Mouse (Mus musculus): Measurements from ENCODE around the gene Dyrk1a. TPM values are rescaled to one million over a fixed set of nuclear protein-coding genes. Genes with fewer than 3 reads are reported as not detected.

Dyrk1a gene
- polyA plus RNA-seq, 1 experiment from 2014 or later = 7.8 TPM

- 48% methylated on average over 2 of the region's 2 CpGs for WGBS
- Histone ChIP-seq H3K9me3 (replicated peaks; ENCODE audit: control insufficient read depth, low read length) (no peaks in the 10 kb centered on the region), H3K4me3 (ENCODE audit: low read length) (no peak overlapping the region), H3K9ac (ENCODE audit: low read length) (no peak overlapping the region), H3K4me2 (ENCODE audit: low read depth, low read length) (no peak overlapping the region), H3K36me3 (ENCODE audit: control insufficient read depth, insufficient read depth) (no peaks in the 10 kb centered on the region), H3K27ac (ENCODE audit: low read length) (no peak overlapping the region), H3K4me1 (ENCODE audit: control insufficient read depth, insufficient read depth, low read length) (peaks cover 67% of the 10 kb centered on the region), H3K27me3 (ENCODE audit: control insufficient read depth, insufficient read depth, low read length) (no peaks in the 10 kb centered on the region)
- no peak for ATAC-seq (replicated peaks; ENCODE audit: extremely low read depth, insufficient read depth, low FRiP score)
Observed at GRCm38 (mm10) chr16:94596633-94597032, 26.8 kb downstream of the Dyrk1a start.

GRCm38 (mm10) chr16:94597640-94598039, 27.8 kb downstream of the Dyrk1a start:
- no peak for ATAC-seq (replicated peaks; ENCODE audit: extremely low read depth, insufficient read depth, low FRiP score)
- Histone ChIP-seq H3K27me3 (ENCODE audit: control insufficient read depth, insufficient read depth, low read length) (no peaks in the 10 kb centered on the region), H3K27ac (ENCODE audit: low read length) (0 out of 2 replicates have a peak overlapping the region, but pooled peaks have one; percentile 3), H3K9ac (ENCODE audit: low read length) (no peak overlapping the region), H3K36me3 (ENCODE audit: control insufficient read depth, insufficient read depth) (no peaks in the 10 kb centered on the region), H3K4me3 (ENCODE audit: low read length) (no peak overlapping the region), H3K4me2 (ENCODE audit: low read depth, low read length) (no peak overlapping the region), H3K4me1 (ENCODE audit: control insufficient read depth, insufficient read depth, low read length) (peaks cover 68% of the 10 kb centered on the region), H3K9me3 (replicated peaks; ENCODE audit: control insufficient read depth, low read length) (no peaks in the 10 kb centered on the region)
- 10% methylated on average over 1 of the region's 1 CpGs for WGBS

- Histone ChIP-seq H3K36me3 (ENCODE audit: control insufficient read depth, insufficient read depth) (no peaks in the 10 kb centered on the region), H3K4me3 (ENCODE audit: low read length) (no peak overlapping the region), H3K4me2 (ENCODE audit: low read depth, low read length) (no peak overlapping the region), H3K27ac (ENCODE audit: low read length) (peak overlapping the region; percentile 47), H3K9me3 (replicated peaks; ENCODE audit: control insufficient read depth, low read length) (no peaks in the 10 kb centered on the region), H3K9ac (ENCODE audit: low read length) (no peak overlapping the region), H3K27me3 (ENCODE audit: control insufficient read depth, insufficient read depth, low read length) (no peaks in the 10 kb centered on the region), H3K4me1 (ENCODE audit: control insufficient read depth, insufficient read depth, low read length) (peaks cover 75% of the 10 kb centered on the region)
- 26% methylated on average over 6 of the region's 6 CpGs for WGBS
- no peak for ATAC-seq (replicated peaks; ENCODE audit: extremely low read depth, insufficient read depth, low FRiP score)
Observed at GRCm38 (mm10) chr16:94599977-94600724, 30.3 kb downstream of the Dyrk1a start.

- peak overlapping the region; percentile 32 for H3K4me2 ChIP-seq (ENCODE audit: low read depth, low read length)
Observed at GRCm38 (mm10) chr16:94601089-94601488, 31.3 kb downstream of the Dyrk1a start.

GRCm38 (mm10) chr16:94601540-94601953, 31.7 kb downstream of the Dyrk1a start:
- 5% methylated on average over 6 of the region's 6 CpGs for WGBS
- H3K4me1 ChIP-seq (ENCODE audit: control insufficient read depth, insufficient read depth, low read length) = peaks cover 79% of the 10 kb centered on the region
- H3K4me3 ChIP-seq (ENCODE audit: low read length) = no peak overlapping the region
- no peak overlapping the region for H3K9ac ChIP-seq (ENCODE audit: low read length)
- peak; percentile 71 for ATAC-seq (replicated peaks; ENCODE audit: extremely low read depth, insufficient read depth, low FRiP score)
- no peaks in the 10 kb centered on the region for H3K27me3 ChIP-seq (ENCODE audit: control insufficient read depth, insufficient read depth, low read length)
- H3K36me3 ChIP-seq (ENCODE audit: control insufficient read depth, insufficient read depth) = no peaks in the 10 kb centered on the region
- peak overlapping the region; percentile 32 for H3K4me2 ChIP-seq (ENCODE audit: low read depth, low read length)
- H3K27ac ChIP-seq (ENCODE audit: low read length) = peak overlapping the region; percentile 76
- H3K9me3 ChIP-seq (replicated peaks; ENCODE audit: control insufficient read depth, low read length) = no peaks in the 10 kb centered on the region

More at GRCm38 (mm10) chr16:94601089-94601488, 31.3 kb downstream of the Dyrk1a start:
- H3K27ac ChIP-seq (ENCODE audit: low read length) = peak overlapping the region; percentile 76
- no peaks in the 10 kb centered on the region for H3K9me3 ChIP-seq (replicated peaks; ENCODE audit: control insufficient read depth, low read length)
- no peaks in the 10 kb centered on the region for H3K36me3 ChIP-seq (ENCODE audit: control insufficient read depth, insufficient read depth)
- 64% methylated on average over 5 of the region's 5 CpGs for WGBS
- H3K9ac ChIP-seq (ENCODE audit: low read length) = no peak overlapping the region
- no peak overlapping the region for H3K4me3 ChIP-seq (ENCODE audit: low read length)
- H3K27me3 ChIP-seq (ENCODE audit: control insufficient read depth, insufficient read depth, low read length) = no peaks in the 10 kb centered on the region
- no peak for ATAC-seq (replicated peaks; ENCODE audit: extremely low read depth, insufficient read depth, low FRiP score)
- H3K4me1 ChIP-seq (ENCODE audit: control insufficient read depth, insufficient read depth, low read length) = peaks cover 77% of the 10 kb centered on the region

- H3K4me3 ChIP-seq (ENCODE audit: low read length) = no peak overlapping the region
- peak overlapping the region; percentile 76 for H3K27ac ChIP-seq (ENCODE audit: low read length)
- peaks cover 78% of the 10 kb centered on the region for H3K4me1 ChIP-seq (ENCODE audit: control insufficient read depth, insufficient read depth, low read length)
- no peaks in the 10 kb centered on the region for H3K27me3 ChIP-seq (ENCODE audit: control insufficient read depth, insufficient read depth, low read length)
- H3K4me2 ChIP-seq (ENCODE audit: low read depth, low read length) = no peak overlapping the region
- no peak overlapping the region for H3K9ac ChIP-seq (ENCODE audit: low read length)
- 57% methylated on average over 1 of the region's 1 CpGs for WGBS
- ATAC-seq (replicated peaks; ENCODE audit: extremely low read depth, insufficient read depth, low FRiP score) = no peak
- no peaks in the 10 kb centered on the region for H3K9me3 ChIP-seq (replicated peaks; ENCODE audit: control insufficient read depth, low read length)
- no peaks in the 10 kb centered on the region for H3K36me3 ChIP-seq (ENCODE audit: control insufficient read depth, insufficient read depth)
Observed at GRCm38 (mm10) chr16:94602188-94602587, 32.4 kb downstream of the Dyrk1a start.

GRCm38 (mm10) chr16:94602730-94603129, 32.9 kb downstream of the Dyrk1a start:
- ATAC-seq (replicated peaks; ENCODE audit: extremely low read depth, insufficient read depth, low FRiP score) = 0 out of 2 replicates have a peak, but pooled peaks have one; percentile 10
- no peaks in the 10 kb centered on the region for H3K36me3 ChIP-seq (ENCODE audit: control insufficient read depth, insufficient read depth)
- peaks cover 79% of the 10 kb centered on the region for H3K4me1 ChIP-seq (ENCODE audit: control insufficient read depth, insufficient read depth, low read length)
- H3K9ac ChIP-seq (ENCODE audit: low read length) = no peak overlapping the region
- no peaks in the 10 kb centered on the region for H3K27me3 ChIP-seq (ENCODE audit: control insufficient read depth, insufficient read depth, low read length)
- H3K27ac ChIP-seq (ENCODE audit: low read length) = peak overlapping the region; percentile 76
- no peaks in the 10 kb centered on the region for H3K9me3 ChIP-seq (replicated peaks; ENCODE audit: control insufficient read depth, low read length)
- 26% methylated on average over 4 of the region's 4 CpGs for WGBS
- H3K4me3 ChIP-seq (ENCODE audit: low read length) = no peak overlapping the region
- H3K4me2 ChIP-seq (ENCODE audit: low read depth, low read length) = peak overlapping the region; percentile 13

- WGBS = 79% methylated on average over 1 of the region's 1 CpGs
- no peaks in the 10 kb centered on the region for H3K27me3 ChIP-seq (ENCODE audit: control insufficient read depth, insufficient read depth, low read length)
- no peaks in the 10 kb centered on the region for H3K36me3 ChIP-seq (ENCODE audit: control insufficient read depth, insufficient read depth)
- no peak for ATAC-seq (replicated peaks; ENCODE audit: extremely low read depth, insufficient read depth, low FRiP score)
- H3K9ac ChIP-seq (ENCODE audit: low read length) = no peak overlapping the region
- H3K27ac ChIP-seq (ENCODE audit: low read length) = no peak overlapping the region
- H3K4me3 ChIP-seq (ENCODE audit: low read length) = no peak overlapping the region
- H3K4me1 ChIP-seq (ENCODE audit: control insufficient read depth, insufficient read depth, low read length) = peaks cover 60% of the 10 kb centered on the region
- no peak overlapping the region for H3K4me2 ChIP-seq (ENCODE audit: low read depth, low read length)
- no peaks in the 10 kb centered on the region for H3K9me3 ChIP-seq (replicated peaks; ENCODE audit: control insufficient read depth, low read length)
Observed at GRCm38 (mm10) chr16:94606169-94606568, 36.4 kb downstream of the Dyrk1a start.

- H3K27ac ChIP-seq (ENCODE audit: low read length) = peak overlapping the region; percentile 79
Observed at GRCm38 (mm10) chr16:94607468-94607867, 37.7 kb downstream of the Dyrk1a start.

More at GRCm38 (mm10) chr16:94607468-94607867, 37.7 kb downstream of the Dyrk1a start:
- 0 out of 2 replicates have a peak, but pooled peaks have one; percentile 19 for ATAC-seq (replicated peaks; ENCODE audit: extremely low read depth, insufficient read depth, low FRiP score)
- Histone ChIP-seq H3K9ac (ENCODE audit: low read length) (no peak overlapping the region), H3K4me2 (ENCODE audit: low read depth, low read length) (peak overlapping the region; percentile 13; the same call in 1 of the 2 replicates), H3K27me3 (ENCODE audit: control insufficient read depth, insufficient read depth, low read length) (no peaks in the 10 kb centered on the region), H3K9me3 (replicated peaks; ENCODE audit: control insufficient read depth, low read length) (no peaks in the 10 kb centered on the region), H3K36me3 (ENCODE audit: control insufficient read depth, insufficient read depth) (no peaks in the 10 kb centered on the region), H3K4me3 (ENCODE audit: low read length) (no peak overlapping the region), H3K4me1 (ENCODE audit: control insufficient read depth, insufficient read depth, low read length) (peaks cover 48% of the 10 kb centered on the region)
- 21% methylated on average over 1 of the region's 1 CpGs for WGBS

Data from heart, embryonic 16.5 days (tissue).